Mouse (Mus musculus): ENCODE results near the gene Abca1. TPM values are rescaled to one million over a fixed set of nuclear protein-coding genes. Genes with fewer than 3 reads are reported as not detected.
A peak's percentile ranks its signal among the peaks of the same experiment; 100 is the strongest.

Abca1 gene
- polyA plus RNA-seq, 1 experiment from 2014 or later: 16.3 TPM

GRCm38 (mm10) chr4:53046238-53047022, 113.3 kb downstream of the Abca1 start:
- DNase-seq (ENCODE audit: low spot score) (no peak), ATAC-seq (replicated peaks; ENCODE audit: low FRiP score) (no peak)
- Histone ChIP-seq H3K4me2 (no peak overlapping the region), H3K27ac (ENCODE audit: low read depth, low read length) (no peak overlapping the region), H3K9ac (ENCODE audit: low read depth, low read length) (no peak overlapping the region), H3K9me3 (ENCODE audit: control insufficient read depth, low read length) (no peaks in the 10 kb centered on the region), H3K4me3 (ENCODE audit: low read depth, low read length) (no peak overlapping the region), H3K4me1 (replicated peaks; ENCODE audit: control insufficient read depth, insufficient read depth, low read length) (no peaks in the 10 kb centered on the region), H3K36me3 (ENCODE audit: control insufficient read depth, insufficient read depth, low read length) (peaks cover 3% of the 10 kb centered on the region; the same call in 1 of the 2 replicates), H3K27me3 (replicated peaks; ENCODE audit: control insufficient read depth, insufficient read depth, low read length) (no peaks in the 10 kb centered on the region)
- WGBS: 63% methylated on average over 9 of the region's 9 CpGs

- H3K27ac ChIP-seq (ENCODE audit: low read depth, low read length): no peak overlapping the region
- no peak overlapping the region for H3K4me2 ChIP-seq
- no peak overlapping the region for H3K9ac ChIP-seq (ENCODE audit: low read depth, low read length)
- H3K4me1 ChIP-seq (replicated peaks; ENCODE audit: control insufficient read depth, insufficient read depth, low read length): no peaks in the 10 kb centered on the region
- H3K27me3 ChIP-seq (replicated peaks; ENCODE audit: control insufficient read depth, insufficient read depth, low read length): no peaks in the 10 kb centered on the region
- H3K4me3 ChIP-seq (ENCODE audit: low read depth, low read length): no peak overlapping the region
- no peak for DNase-seq (ENCODE audit: low spot score)
- WGBS: 83% methylated on average over 7 of the region's 7 CpGs
- peaks cover 3% of the 10 kb centered on the region; the same call in 1 of the 2 replicates for H3K36me3 ChIP-seq (ENCODE audit: control insufficient read depth, insufficient read depth, low read length)
- ATAC-seq (replicated peaks; ENCODE audit: low FRiP score): no peak
- H3K9me3 ChIP-seq (ENCODE audit: control insufficient read depth, low read length): no peaks in the 10 kb centered on the region
Observed at GRCm38 (mm10) chr4:53045807-53046206, 113.9 kb downstream of the Abca1 start.

GRCm38 (mm10) chr4:53043819-53044218, 115.9 kb downstream of the Abca1 start:
- H3K9ac ChIP-seq (ENCODE audit: low read depth, low read length): no peak overlapping the region
- no peak overlapping the region for H3K27ac ChIP-seq (ENCODE audit: low read depth, low read length)
- DNase-seq (ENCODE audit: low spot score) (no peak), ATAC-seq (replicated peaks; ENCODE audit: low FRiP score) (no peak)
- no peaks in the 10 kb centered on the region for H3K4me1 ChIP-seq (replicated peaks; ENCODE audit: control insufficient read depth, insufficient read depth, low read length)
- 81% methylated on average over 8 of the region's 8 CpGs for WGBS
- no peaks in the 10 kb centered on the region for H3K27me3 ChIP-seq (replicated peaks; ENCODE audit: control insufficient read depth, insufficient read depth, low read length)
- H3K4me3 ChIP-seq (ENCODE audit: low read depth, low read length): no peak overlapping the region
- H3K4me2 ChIP-seq: no peak overlapping the region
- no peaks in the 10 kb centered on the region for H3K9me3 ChIP-seq (ENCODE audit: control insufficient read depth, low read length)
- H3K36me3 ChIP-seq (ENCODE audit: control insufficient read depth, insufficient read depth, low read length): peaks cover 3% of the 10 kb centered on the region; the same call in 1 of the 2 replicates

- Histone ChIP-seq H3K9me3 (ENCODE audit: control insufficient read depth, low read length) (no peaks in the 10 kb centered on the region), H3K4me3 (ENCODE audit: low read depth, low read length) (no peak overlapping the region), H3K9ac (ENCODE audit: low read depth, low read length) (no peak overlapping the region), H3K4me2 (no peak overlapping the region), H3K27me3 (replicated peaks; ENCODE audit: control insufficient read depth, insufficient read depth, low read length) (no peaks in the 10 kb centered on the region), H3K27ac (ENCODE audit: low read depth, low read length) (no peak overlapping the region), H3K4me1 (replicated peaks; ENCODE audit: control insufficient read depth, insufficient read depth, low read length) (no peaks in the 10 kb centered on the region), H3K36me3 (ENCODE audit: control insufficient read depth, insufficient read depth, low read length) (no peaks in the 10 kb centered on the region)
- 67% methylated on average over 8 of the region's 8 CpGs for WGBS
- no peak for DNase-seq (ENCODE audit: low spot score)
- ATAC-seq (replicated peaks; ENCODE audit: low FRiP score): no peak
Observed at GRCm38 (mm10) chr4:53030326-53030948, 129.3 kb downstream of the Abca1 start.

- ATAC-seq (replicated peaks; ENCODE audit: low FRiP score): no peak
- DNase-seq (ENCODE audit: low spot score): no peak
- Histone ChIP-seq H3K4me3 (ENCODE audit: low read depth, low read length) (no peak overlapping the region), H3K4me2 (no peak overlapping the region), H3K9me3 (ENCODE audit: control insufficient read depth, low read length) (no peaks in the 10 kb centered on the region), H3K36me3 (ENCODE audit: control insufficient read depth, insufficient read depth, low read length) (peaks cover 3% of the 10 kb centered on the region; the same call in 1 of the 2 replicates), H3K27me3 (replicated peaks; ENCODE audit: control insufficient read depth, insufficient read depth, low read length) (no peaks in the 10 kb centered on the region), H3K27ac (ENCODE audit: low read depth, low read length) (no peak overlapping the region), H3K9ac (ENCODE audit: low read depth, low read length) (no peak overlapping the region), H3K4me1 (replicated peaks; ENCODE audit: control insufficient read depth, insufficient read depth, low read length) (no peaks in the 10 kb centered on the region)
- 72% methylated on average over 3 of the region's 3 CpGs for WGBS
Observed at GRCm38 (mm10) chr4:53027811-53028210, 131.9 kb downstream of the Abca1 start.

- no peak overlapping the region for H3K4me2 ChIP-seq
- WGBS: 85% methylated on average over 4 of the region's 4 CpGs
- peaks cover 10% of the 10 kb centered on the region for H3K36me3 ChIP-seq (ENCODE audit: control insufficient read depth, insufficient read depth, low read length)
- H3K4me1 ChIP-seq (replicated peaks; ENCODE audit: control insufficient read depth, insufficient read depth, low read length): no peaks in the 10 kb centered on the region
- no peak overlapping the region for H3K9ac ChIP-seq (ENCODE audit: low read depth, low read length)
- DNase-seq (ENCODE audit: low spot score) (no peak), ATAC-seq (replicated peaks; ENCODE audit: low FRiP score) (no peak)
- no peak overlapping the region for H3K27ac ChIP-seq (ENCODE audit: low read depth, low read length)
- H3K27me3 ChIP-seq (replicated peaks; ENCODE audit: control insufficient read depth, insufficient read depth, low read length): no peaks in the 10 kb centered on the region
- H3K9me3 ChIP-seq (ENCODE audit: control insufficient read depth, low read length): no peaks in the 10 kb centered on the region
- H3K4me3 ChIP-seq (ENCODE audit: low read depth, low read length): no peak overlapping the region
Observed at GRCm38 (mm10) chr4:53024397-53024796, 135.3 kb downstream of the Abca1 start.

- no peak overlapping the region for H3K27ac ChIP-seq (ENCODE audit: low read depth, low read length)
- 85% methylated on average over 14 of the region's 14 CpGs for WGBS
- no peaks in the 10 kb centered on the region for H3K27me3 ChIP-seq (replicated peaks; ENCODE audit: control insufficient read depth, insufficient read depth, low read length)
- H3K4me3 ChIP-seq (ENCODE audit: low read depth, low read length): no peak overlapping the region
- peak; percentile 65 for ATAC-seq (replicated peaks; ENCODE audit: low FRiP score)
- peaks cover 12% of the 10 kb centered on the region for H3K36me3 ChIP-seq (ENCODE audit: control insufficient read depth, insufficient read depth, low read length)
- H3K4me2 ChIP-seq: no peak overlapping the region
- no peaks in the 10 kb centered on the region for H3K4me1 ChIP-seq (replicated peaks; ENCODE audit: control insufficient read depth, insufficient read depth, low read length)
- no peak overlapping the region for H3K9ac ChIP-seq (ENCODE audit: low read depth, low read length)
- H3K9me3 ChIP-seq (ENCODE audit: control insufficient read depth, low read length): no peaks in the 10 kb centered on the region
- DNase-seq (ENCODE audit: low spot score): no peak
Observed at GRCm38 (mm10) chr4:53023189-53023925, 136.3 kb downstream of the Abca1 start.

- H3K9me3 ChIP-seq (ENCODE audit: control insufficient read depth, low read length): peaks cover 4% of the 10 kb centered on the region; the same call in 1 of the 2 replicates
- no peak overlapping the region for H3K4me2 ChIP-seq
- H3K4me1 ChIP-seq (replicated peaks; ENCODE audit: control insufficient read depth, insufficient read depth, low read length): no peaks in the 10 kb centered on the region
- DNase-seq (ENCODE audit: low spot score) (no peak), ATAC-seq (replicated peaks; ENCODE audit: low FRiP score) (no peak)
- no peak overlapping the region for H3K4me3 ChIP-seq (ENCODE audit: low read depth, low read length)
- peaks cover 35% of the 10 kb centered on the region for H3K36me3 ChIP-seq (ENCODE audit: control insufficient read depth, insufficient read depth, low read length)
- no peak overlapping the region for H3K27ac ChIP-seq (ENCODE audit: low read depth, low read length)
- WGBS: 75% methylated on average over 1 of the region's 1 CpGs
- H3K9ac ChIP-seq (ENCODE audit: low read depth, low read length): no peak overlapping the region
- H3K27me3 ChIP-seq (replicated peaks; ENCODE audit: control insufficient read depth, insufficient read depth, low read length): no peaks in the 10 kb centered on the region
Observed at GRCm38 (mm10) chr4:53018392-53018791, 141.3 kb downstream of the Abca1 start.

All from liver, embryonic 11.5 days (tissue).